Mouse (Mus musculus) liver, embryonic 12.5 days (tissue): ENCODE results near the gene Tap2. TPM values are rescaled to one million over a fixed set of nuclear protein-coding genes. Genes with fewer than 3 reads are reported as not detected.

Experiments
- ATAC-seq: fragments of 200-750 bp; cut with Nextera tagmentation; 2 replicates; pipeline ENCODE4 v1.8.0; 2017; ENCODE audit warnings: moderate number of reproducible peaks, mild to moderate bottlenecking, moderate library complexity
- H3K27ac ChIP-seq: fragments of 300-500 bp; sonication (generic); 2 replicates; pipeline ENCODE4 v1.5.1; 2016; ENCODE audit warnings: mild to moderate bottlenecking
- H3K27me3 ChIP-seq: fragments of 300-500 bp; sonication (generic); replicated peaks from 2 replicates; pipeline ENCODE4 v1.6.1; 2016; ENCODE audit warnings: mild to moderate bottlenecking, moderate library complexity
- H3K36me3 ChIP-seq: fragments of 300-500 bp; sonication (generic); 2 replicates; pipeline ENCODE4 v1.6.1; 2016; ENCODE audit warnings: mild to moderate bottlenecking, moderate library complexity
- H3K4me1 ChIP-seq: fragments of 300-500 bp; sonication (generic); 2 replicates; pipeline ENCODE4 v1.6.1; 2016
- H3K4me2 ChIP-seq: fragments of 300-500 bp; sonication (generic); 2 replicates; pipeline ENCODE4 v1.6.1; 2016; ENCODE audit warnings: mild to moderate bottlenecking, moderate library complexity
- H3K4me3 ChIP-seq: fragments of 300-500 bp; sonication (generic); 2 replicates; pipeline ENCODE4 v1.5.1; 2016; ENCODE audit warnings: mild to moderate bottlenecking, moderate library complexity
- H3K9ac ChIP-seq: fragments of 300-500 bp; sonication (generic); 2 replicates; pipeline ENCODE4 v1.6.1; 2016; ENCODE audit warnings: mild to moderate bottlenecking, moderate library complexity
- H3K9me3 ChIP-seq: fragments of 300-500 bp; sonication (generic); replicated peaks from 2 replicates; pipeline ENCODE4 v1.6.1; 2016; ENCODE audit warnings: mild to moderate bottlenecking, moderate library complexity
- WGBS: fragments of 180-500 bp; shearing (Covaris S2); methylation state at CpG from one replicate; pipeline ENCODE4 v1.1.7; 2016; ENCODE audit not compliant: insufficient replicate concordance; 5-methylcytosine and 5-hydroxymethylcytosine counted together
- polyA plus RNA-seq: library from polyadenylated mRNA; unstranded; fragments of >200 nt; fragmentation: Nextera tagmentation; extraction: Ambion mirVana; gene quantifications from 2 replicates; pipeline ENCODE4 v1.2.1, GENCODE M21; 2016

Gene Tap2
- 5.6 and 6.9 TPM in 2 replicates for polyA plus RNA-seq

- H3K27me3 ChIP-seq: peaks cover 45% of the 10 kb centered on the region
- peaks cover 29% of the 10 kb centered on the region for H3K4me1 ChIP-seq
- H3K27ac ChIP-seq: 0 out of 2 replicates have a peak within 1 kb of the TSS, but pooled peaks have one; percentile 41
- no peaks in the 10 kb centered on the region for H3K9me3 ChIP-seq
- WGBS: 77% methylated on average over 5 of the region's 5 CpGs
- H3K9ac ChIP-seq: peak within 1 kb of the TSS; percentile 84
- peak within 1 kb of the TSS; percentile 87 for H3K4me3 ChIP-seq
- H3K4me2 ChIP-seq: peak within 1 kb of the TSS; percentile 98
- ATAC-seq: no peak
- H3K36me3 ChIP-seq: no peaks in the 10 kb centered on the region
These were observed at the start of gene Tap2 for GRCm38 (mm10) chr17:34203444-34203843. Gene Tap2, plus strand, starts transcription at chr17:34203527.

- WGBS: 49% methylated on average over 5 of the region's 5 CpGs
- no peaks in the 10 kb centered on the region for H3K4me1 ChIP-seq
- peaks cover 3% of the 10 kb centered on the region; the same call in 1 of the 2 replicates for H3K27me3 ChIP-seq
- H3K9me3 ChIP-seq: no peaks in the 10 kb centered on the region
- H3K9ac ChIP-seq: no peak overlapping the region
- no peak overlapping the region for H3K4me2 ChIP-seq
- no peaks in the 10 kb centered on the region for H3K36me3 ChIP-seq
- no peak overlapping the region for H3K27ac ChIP-seq
- ATAC-seq: no peak
- no peak overlapping the region for H3K4me3 ChIP-seq
These were observed 47.8 kb upstream of the Tap2 start for GRCm38 (mm10) chr17:34155534-34155933.

- ATAC-seq: no peak
- no peak overlapping the region for H3K9ac ChIP-seq
- WGBS: 47% methylated on average over 9 of the region's 9 CpGs
These were observed 39.0 kb upstream of the Tap2 start for GRCm38 (mm10) chr17:34164202-34164895.

GRCm38 (mm10) chr17:34165033-34165730 lies 38.1 kb upstream of the Tap2 start:
- Histone ChIP-seq H3K9ac (no peak overlapping the region), H3K4me3 (no peak overlapping the region), H3K4me2 (no peak overlapping the region), H3K9me3 (0 out of 2 replicates have a peak, but pooled peaks cover 4% of the 10 kb centered on the region), H3K36me3 (no peaks in the 10 kb centered on the region), H3K27ac (no peak overlapping the region), H3K4me1 (no peaks in the 10 kb centered on the region), H3K27me3 (peaks cover 15% of the 10 kb centered on the region)
- 42% methylated on average over 6 of the region's 6 CpGs for WGBS
- ATAC-seq: no peak

More at GRCm38 (mm10) chr17:34164202-34164895, 39.0 kb upstream of the Tap2 start:
- H3K36me3 ChIP-seq: no peaks in the 10 kb centered on the region
- no peak overlapping the region for H3K4me3 ChIP-seq
- H3K4me1 ChIP-seq: no peaks in the 10 kb centered on the region
- 0 out of 2 replicates have a peak, but pooled peaks cover 4% of the 10 kb centered on the region for H3K9me3 ChIP-seq
- peaks cover 15% of the 10 kb centered on the region for H3K27me3 ChIP-seq
- H3K4me2 ChIP-seq: no peak overlapping the region
- no peak overlapping the region for H3K27ac ChIP-seq

GRCm38 (mm10) chr17:34169279-34169678 lies 34.0 kb upstream of the Tap2 start:
- Histone ChIP-seq H3K27me3 (peaks cover 5% of the 10 kb centered on the region; the same call in 1 of the 2 replicates), H3K36me3 (no peaks in the 10 kb centered on the region), H3K4me1 (no peaks in the 10 kb centered on the region), H3K4me3 (no peak overlapping the region), H3K27ac (no peak overlapping the region), H3K9ac (no peak overlapping the region), H3K4me2 (no peak overlapping the region), H3K9me3 (peaks cover 6% of the 10 kb centered on the region)
- no peak for ATAC-seq
- 0% methylated on average over 2 of the region's 2 CpGs for WGBS

GRCm38 (mm10) chr17:34170487-34170876 lies 32.8 kb upstream of the Tap2 start:
- H3K4me1 ChIP-seq: no peaks in the 10 kb centered on the region
- 8% methylated on average over 4 of the region's 4 CpGs for WGBS
- no peak overlapping the region for H3K27ac ChIP-seq
- H3K27me3 ChIP-seq: peaks cover 9% of the 10 kb centered on the region; the same call in 1 of the 2 replicates
- H3K4me3 ChIP-seq: no peak overlapping the region
- peaks cover 6% of the 10 kb centered on the region for H3K9me3 ChIP-seq
- H3K4me2 ChIP-seq: no peak overlapping the region
- no peak overlapping the region for H3K9ac ChIP-seq
- ATAC-seq: no peak
- no peaks in the 10 kb centered on the region for H3K36me3 ChIP-seq

- peak overlapping the region; percentile 35 for H3K4me2 ChIP-seq
These were observed 32.3 kb upstream of the Tap2 start for GRCm38 (mm10) chr17:34170877-34171498.

GRCm38 (mm10) chr17:34172528-34172927 lies 30.8 kb upstream of the Tap2 start:
- WGBS: 85% methylated on average over 5 of the region's 5 CpGs
- no peaks in the 10 kb centered on the region for H3K36me3 ChIP-seq
- H3K9me3 ChIP-seq: peaks cover 15% of the 10 kb centered on the region
- no peak overlapping the region for H3K4me3 ChIP-seq
- H3K27ac ChIP-seq: no peak overlapping the region
- no peak overlapping the region for H3K4me2 ChIP-seq
- no peak overlapping the region for H3K9ac ChIP-seq
- peaks cover 9% of the 10 kb centered on the region; the same call in 1 of the 2 replicates for H3K27me3 ChIP-seq
- H3K4me1 ChIP-seq: no peaks in the 10 kb centered on the region
- no peak for ATAC-seq

More at GRCm38 (mm10) chr17:34170877-34171498, 32.3 kb upstream of the Tap2 start:
- Histone ChIP-seq H3K27me3 (peaks cover 9% of the 10 kb centered on the region; the same call in 1 of the 2 replicates), H3K4me3 (0 out of 2 replicates have a peak overlapping the region, but pooled peaks have one; percentile 7), H3K9me3 (peaks cover 6% of the 10 kb centered on the region), H3K36me3 (no peaks in the 10 kb centered on the region), H3K9ac (no peak overlapping the region), H3K4me1 (no peaks in the 10 kb centered on the region), H3K27ac (no peak overlapping the region)
- ATAC-seq: no peak
- WGBS: 23% methylated on average over 13 of the region's 13 CpGs

- H3K27ac ChIP-seq: no peak overlapping the region
- peaks cover 19% of the 10 kb centered on the region for H3K9me3 ChIP-seq
- no peak overlapping the region for H3K4me3 ChIP-seq
- peaks cover 9% of the 10 kb centered on the region; the same call in 1 of the 2 replicates for H3K27me3 ChIP-seq
- ATAC-seq: no peak
- 35% methylated on average over 1 of the region's 1 CpGs for WGBS
- H3K4me2 ChIP-seq: no peak overlapping the region
- no peaks in the 10 kb centered on the region for H3K36me3 ChIP-seq
- H3K4me1 ChIP-seq: no peaks in the 10 kb centered on the region
- H3K9ac ChIP-seq: no peak overlapping the region
These were observed 29.3 kb upstream of the Tap2 start for GRCm38 (mm10) chr17:34174075-34174474.

- Histone ChIP-seq H3K4me2 (no peak overlapping the region), H3K4me1 (no peaks in the 10 kb centered on the region), H3K36me3 (no peaks in the 10 kb centered on the region), H3K9me3 (peaks cover 18% of the 10 kb centered on the region), H3K4me3 (no peak overlapping the region), H3K27ac (no peak overlapping the region), H3K9ac (no peak overlapping the region), H3K27me3 (0 out of 2 replicates have a peak, but pooled peaks cover 9% of the 10 kb centered on the region)
- WGBS: 60% methylated on average over 4 of the region's 4 CpGs
- ATAC-seq: no peak
These were observed 26.1 kb upstream of the Tap2 start for GRCm38 (mm10) chr17:34177179-34177578.

- Histone ChIP-seq H3K27ac (no peak overlapping the region), H3K4me3 (no peak overlapping the region), H3K9me3 (peaks cover 13% of the 10 kb centered on the region; the same call in 1 of the 2 replicates), H3K36me3 (no peaks in the 10 kb centered on the region), H3K27me3 (peaks cover 14% of the 10 kb centered on the region), H3K9ac (no peak overlapping the region), H3K4me1 (peaks cover 4% of the 10 kb centered on the region; the same call in 1 of the 2 replicates), H3K4me2 (no peak overlapping the region)
- no peak for ATAC-seq
- WGBS: 50% methylated on average over 6 of the region's 6 CpGs
These were observed 24.3 kb upstream of the Tap2 start for GRCm38 (mm10) chr17:34179019-34179418.
